Mouse (Mus musculus): ENCODE measurements around the gene Dock8.

Gene Dock8

DNA sequence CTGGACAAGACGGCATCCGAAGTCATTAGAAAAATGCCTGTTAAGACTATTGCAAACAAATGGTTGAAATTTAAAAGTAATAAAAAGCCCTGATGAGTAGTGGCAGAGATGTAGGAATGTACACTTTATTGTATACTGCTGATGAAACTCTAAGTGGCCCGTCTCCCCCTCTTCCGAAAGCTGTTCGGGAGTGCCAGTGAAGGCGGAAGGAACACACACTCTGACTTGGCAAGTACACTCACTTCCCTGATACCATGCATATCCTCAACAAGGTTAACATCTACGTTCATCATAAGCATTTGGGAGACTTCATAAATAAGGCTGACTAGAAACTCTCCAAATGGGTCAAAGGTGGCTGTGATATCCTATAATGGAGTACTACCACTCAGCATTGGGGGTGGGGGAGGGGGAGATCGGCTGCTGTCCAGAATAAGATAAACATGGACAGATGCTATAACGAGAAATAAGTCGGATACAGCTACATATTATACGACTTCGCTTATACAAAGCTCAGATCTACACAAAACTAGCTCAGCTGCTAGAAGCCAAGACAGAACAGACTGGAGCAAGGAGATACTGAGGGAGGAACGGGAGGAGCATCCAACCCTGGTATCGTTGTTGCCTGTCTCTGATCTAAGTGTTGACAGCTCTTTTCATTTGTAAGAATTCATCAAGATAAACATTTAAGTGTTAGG lies 248.7 kb downstream of the Dock8 start:
- in situ Hi-C loops (cut with MboI, MseI): loop anchor here in 1 of 2 experiments (25.0 kb wide), 1 partner anchor 1311 kb away; no protein-coding TSS in a partner anchor

DNA sequence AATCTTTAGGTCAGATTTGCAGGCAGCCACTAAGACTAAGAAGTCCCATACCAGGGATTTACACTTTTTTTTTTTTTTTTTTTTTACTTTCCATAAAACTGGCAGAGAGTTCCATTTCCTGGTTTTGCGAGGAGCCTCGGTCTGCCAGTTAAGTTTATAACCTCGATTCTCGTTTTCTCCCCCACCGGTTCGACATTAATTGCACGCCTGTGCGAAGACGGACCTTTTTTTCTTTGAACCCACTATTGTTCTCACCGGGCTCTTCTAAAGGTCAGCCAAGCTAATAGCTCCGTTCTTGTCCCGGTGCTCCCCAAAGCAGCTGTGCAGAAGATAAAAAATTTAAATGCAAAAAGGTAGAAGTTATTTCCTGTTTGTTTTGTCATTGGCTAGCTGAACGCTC lies 249.9 kb downstream of the Dock8 start:
- in situ Hi-C loops (cut with MboI, MseI): loop anchor here in 1 of 2 experiments (25.0 kb wide), 1 partner anchor 1312 kb away; no protein-coding TSS in a partner anchor

DNA sequence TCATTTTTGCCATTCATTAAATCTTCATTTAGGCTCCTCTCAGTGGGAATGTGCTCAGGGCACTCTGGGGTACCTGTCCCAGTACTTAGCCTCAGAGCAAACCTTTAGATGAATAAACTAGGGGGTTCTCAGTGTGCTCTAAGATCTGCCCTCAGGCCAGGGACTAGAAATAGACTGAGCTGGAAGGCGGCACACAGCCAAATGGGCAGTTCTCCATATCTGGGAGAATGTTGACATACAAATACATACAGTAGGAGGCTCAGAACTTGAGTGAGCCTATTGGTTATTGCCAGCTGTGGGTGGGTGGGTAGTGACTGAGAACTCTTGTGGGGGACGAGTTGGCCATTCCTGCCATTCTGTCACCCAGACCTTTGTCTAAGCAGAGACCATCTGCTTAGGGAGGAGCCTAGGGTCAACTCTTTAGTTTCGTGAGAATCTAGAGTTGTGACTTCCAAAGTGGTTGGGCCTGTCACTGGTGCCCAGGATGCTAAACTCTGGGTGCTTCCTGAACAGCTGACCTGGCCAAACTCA lies 252.3 kb downstream of the Dock8 start:
- in situ Hi-C loops (cut with MboI, MseI): no loop called here

Measured in T-helper 17 cell (primary cell).